Mouse (Mus musculus) left cerebral cortex, postnatal 14 days (tissue): Measurements from ENCODE around the gene Gm13697. TPM values are rescaled to one million over a fixed set of nuclear protein-coding genes. Genes with fewer than 3 reads are reported as not detected.

Experiments
- DNase-seq, 2 experiments: peaks; one replicate each; pipeline ENCODE4 v3.0.0; 2021 to 2022; ENCODE audit warnings: low spot score in 2 of 2, mixed read lengths in 1 of 2
- intact Hi-C: fragments of 180-260 bp; cut with DNase I; formaldehyde crosslinking; loops from one replicate; pipeline ENCODE4 v1.15.1; 2025
- total RNA-seq, 2 experiments: library from RNA; stranded (reverse); gene quantifications; 2 replicates each; pipeline ENCODE4 v1.2.3; 2021

Gm13697 gene
- total RNA-seq, 2 experiments from 2014 or later, result 1.2 to 1.3 TPM

- intact Hi-C loops, result no loop called here
- DNase-seq, result no peak
These were observed 38.8 kb downstream of the Gm13697 start for GRCm38 (mm10) chr2:84023319-84023718.

- intact Hi-C loops, result no loop called here
These were observed 40.7 kb downstream of the Gm13697 start for GRCm38 (mm10) chr2:84025217-84025616.

GRCm38 (mm10) chr2:84032505-84032904 lies 48.0 kb downstream of the Gm13697 start:
- intact Hi-C loops, result no loop called here
- peak; percentile 36 to 49 for DNase-seq

More at GRCm38 (mm10) chr2:84025217-84025616, 40.7 kb downstream of the Gm13697 start:
- DNase-seq, result no peak

- intact Hi-C loops, result loop anchor here (2.0 kb wide), 1 partner anchor 393 kb away; no protein-coding TSS in a partner anchor
- DNase-seq, result no peak
These were observed 51.5 kb downstream of the Gm13697 start for GRCm38 (mm10) chr2:84035997-84036396.

Other genes with a start within 250 kb of the Gm13697 start
- gene Fam171b, start 172.1 kb upstream of the Gm13697 start, total RNA-seq, result 100 to 1,000 TPM; 212 to 215 TPM
- not detected for gene Zswim2, start 43.5 kb upstream of the Gm13697 start, total RNA-seq
- gene Gm13698, start 29.1 kb upstream of the Gm13697 start, total RNA-seq, result 1 to 10 TPM; 1.2 to 1.3 TPM
- 1 to 10 TPM; 1.2 to 1.3 TPM for gene Gm13693, start 23.2 kb upstream of the Gm13697 start, total RNA-seq
- gene Gm13695, start 17.4 kb upstream of the Gm13697 start, total RNA-seq, result 1 to 10 TPM in 1 of 2 experiments, not detected in 1; 1.3 TPM
- 1 to 10 TPM; 1.2 to 1.3 TPM for gene Gm13696, start 11.6 kb upstream of the Gm13697 start, total RNA-seq
- gene Gm13694, start 5.8 kb upstream of the Gm13697 start, total RNA-seq, result 1 to 10 TPM; 1.2 to 1.3 TPM
- 1 to 10 TPM; 1.2 to 1.3 TPM for gene Gm13691, start 5.8 kb downstream of the Gm13697 start, total RNA-seq